Mouse (Mus musculus): ENCODE measurements at regions not wholly inside any gene's neighbourhood (a gene's known extent, or its start where the extent isn't known, plus 50 kb on each side); places are given as distances from the start of the nearest gene placed in this dataset.

GRCm38 (mm10) chr4:142452614-142453013, 213.4 kb upstream of the Kazn start:
- DNase-seq, result no peak

- DNase-seq, result no peak
These were observed 211.7 kb upstream of the Kazn start for GRCm38 (mm10) chr4:142450884-142451283.

- DNase-seq, result no peak
These were observed 210.5 kb upstream of the Kazn start for GRCm38 (mm10) chr4:142449713-142450112.

GRCm38 (mm10) chr4:142449198-142449702, 210.0 kb upstream of the Kazn start:
- no peak for DNase-seq

- DNase-seq, result no peak
These were observed 208.3 kb upstream of the Kazn start for GRCm38 (mm10) chr4:142447529-142447928.

GRCm38 (mm10) chr4:142441045-142441444, 201.8 kb upstream of the Kazn start:
- no peak for DNase-seq

- no peak for DNase-seq
These were observed 200.4 kb upstream of the Kazn start for GRCm38 (mm10) chr4:142439450-142440183.

- peak; percentile 34 for DNase-seq
These were observed 185.4 kb upstream of the Kazn start for GRCm38 (mm10) chr4:142424596-142424995.

- DNase-seq, result no peak
These were observed 181.2 kb upstream of the Kazn start for GRCm38 (mm10) chr4:142420427-142420826.

GRCm38 (mm10) chr4:142414874-142415273, 175.7 kb upstream of the Kazn start:
- DNase-seq, result no peak

GRCm38 (mm10) chr4:142411792-142412191, 172.6 kb upstream of the Kazn start:
- DNase-seq, result no peak

GRCm38 (mm10) chr4:142410596-142411573, 171.7 kb upstream of the Kazn start:
- peak; percentile 65 for DNase-seq

- DNase-seq, result no peak
These were observed 158.7 kb upstream of the Kazn start for GRCm38 (mm10) chr4:142397858-142398257.

- DNase-seq, result peak; percentile 26
These were observed 153.7 kb upstream of the Kazn start for GRCm38 (mm10) chr4:142392924-142393323.

GRCm38 (mm10) chr4:142390531-142391195, 151.5 kb upstream of the Kazn start:
- peak; percentile 24 for DNase-seq

- DNase-seq, result no peak
These were observed 149.3 kb upstream of the Kazn start for GRCm38 (mm10) chr4:142388476-142388875.

- DNase-seq, result no peak
These were observed 142.0 kb upstream of the Kazn start for GRCm38 (mm10) chr4:142381168-142381567.

- no peak for DNase-seq
These were observed 139.3 kb upstream of the Kazn start for GRCm38 (mm10) chr4:142378452-142378851.

GRCm38 (mm10) chr4:142367774-142368173, 128.6 kb upstream of the Kazn start:
- DNase-seq, result no peak

- DNase-seq, result no peak
These were observed 122.9 kb upstream of the Kazn start for GRCm38 (mm10) chr4:142362071-142362470.

GRCm38 (mm10) chr4:142358866-142359265, 119.7 kb upstream of the Kazn start:
- no peak for DNase-seq

- no peak for DNase-seq
These were observed 116.2 kb upstream of the Kazn start for GRCm38 (mm10) chr4:142355387-142355786.

- DNase-seq, result peak; percentile 57
These were observed 114.3 kb upstream of the Kazn start for GRCm38 (mm10) chr4:142353526-142353925.

Measured in cerebellum, adult 9-11 months (tissue).